Mouse (Mus musculus): ENCODE measurements around the gene 2610021A01Rik. TPM values are rescaled to one million over a fixed set of nuclear protein-coding genes. Genes with fewer than 3 reads are reported as not detected.
A peak's percentile ranks its signal among the peaks of the same experiment; 100 is the strongest.
"Not testable (repeated sequence)": the region's sequence is repeated elsewhere in the genome, so short reads cannot be mapped to it uniquely, and the experiment has no call there.

Gene 2610021A01Rik
- polyA plus RNA-seq, 1 experiment, result 15.2 TPM

DNA sequence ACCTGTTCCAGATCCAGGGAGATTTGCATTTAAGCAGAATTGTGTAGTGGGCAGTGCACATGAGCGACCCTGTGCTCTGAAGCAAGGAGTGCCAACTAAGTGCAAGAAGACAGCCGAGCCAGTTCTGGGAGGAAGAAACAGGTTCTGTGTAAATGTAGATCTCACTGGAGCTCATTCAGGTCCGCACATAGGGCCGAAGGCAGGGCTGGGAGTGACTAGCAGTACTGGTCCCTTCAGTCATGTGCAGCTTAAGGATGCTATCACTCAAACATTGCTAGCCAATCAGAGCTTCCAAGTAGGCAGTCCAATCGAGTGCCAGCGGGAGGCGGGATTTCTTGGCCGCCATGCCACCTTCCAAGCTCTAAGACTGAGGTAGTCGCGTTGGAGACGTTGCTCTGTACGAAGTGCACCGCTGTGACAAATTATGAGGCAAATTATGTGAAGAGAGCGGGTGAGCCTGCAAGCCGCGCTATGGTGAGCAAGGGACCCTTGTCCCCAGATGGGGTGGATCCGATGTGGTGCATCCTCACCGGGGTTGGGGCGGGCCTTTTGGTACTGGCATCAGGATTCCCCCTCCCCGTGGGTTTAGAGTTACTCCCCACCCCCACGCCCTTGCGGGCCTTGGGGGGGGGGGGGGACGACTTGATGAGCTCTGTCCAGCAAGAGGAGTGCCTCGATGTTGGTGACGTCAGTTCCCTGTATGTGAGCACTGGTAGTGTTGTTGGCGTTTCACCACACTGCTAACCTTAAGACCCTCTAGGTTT, 34.4 kb downstream of the 2610021A01Rik start:
- peak; percentile 16; the same call in 1 of the 2 replicates for TF ChIP-seq CTCF (IDR thresholded peaks at IDR 0.05; ENCODE audit: borderline replicate concordance, extremely low read depth, insufficient read depth, insufficient read length)
- TF ChIP-seq POLR2A (IDR thresholded peaks at IDR 0.05; ENCODE audit: borderline replicate concordance, extremely low read depth, insufficient read depth, insufficient read length, poor library complexity, severe bottlenecking), result no peak; the same call in 1 of the 2 replicates
- DNase-seq (ENCODE audit: low read depth), result peak; percentile 99

DNA sequence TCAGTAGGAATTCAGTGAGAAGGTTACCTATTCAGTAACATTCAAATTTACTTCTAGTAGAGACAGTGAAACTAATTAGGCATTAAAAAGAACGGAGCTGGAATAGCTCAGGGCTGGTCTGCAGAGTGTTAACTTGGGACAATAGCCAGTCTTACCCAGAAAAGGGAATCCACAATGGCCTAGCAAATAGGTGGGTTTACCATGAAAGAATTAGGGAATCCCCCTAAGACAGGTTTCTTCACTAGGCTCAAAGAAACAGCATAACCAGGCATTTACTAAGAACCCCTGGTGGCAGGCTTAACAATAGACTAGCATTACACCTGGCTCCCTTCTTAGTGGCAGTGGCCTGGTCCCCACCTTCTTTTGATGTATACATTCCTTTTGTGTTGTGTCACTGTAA, 75.3 kb downstream of the 2610021A01Rik start:
- DNase-seq (ENCODE audit: low read depth), result not testable (repeated sequence)

Other genes starting within 250 kb of the 2610021A01Rik start
- gene AI987944, start 205.9 kb upstream of the 2610021A01Rik start, polyA plus RNA-seq (2012; rRNA removed), result 3.9 and 4.0 TPM in 2 replicates
- 0.15 and 0.23 TPM in 2 replicates for gene Vmn2r57, start 150.5 kb upstream of the 2610021A01Rik start, polyA plus RNA-seq (2012; rRNA removed)
- gene Gm20449, start 99.8 kb upstream of the 2610021A01Rik start, polyA plus RNA-seq (2012; rRNA removed), result 0.07 and 0.11 TPM in 2 replicates
- 5.5 and 5.9 TPM in 2 replicates for gene AW146154, start 99.3 kb upstream of the 2610021A01Rik start, polyA plus RNA-seq (2012; rRNA removed)
- not detected in 2 replicates for gene Gm6871, start 25.6 kb upstream of the 2610021A01Rik start, polyA plus RNA-seq (2012; rRNA removed)
- 16.1 and 18.5 TPM in 2 replicates for gene Zfp788, start 34.0 kb downstream of the 2610021A01Rik start, polyA plus RNA-seq (2012; rRNA removed)